Mouse (Mus musculus) hindbrain, embryonic 11.5 days (tissue): ENCODE measurements around the gene Foxm1. TPM values are rescaled to one million over a fixed set of nuclear protein-coding genes. Genes with fewer than 3 reads are reported as not detected.

ENCODE experiments used
- ATAC-seq: fragments of 200-750 bp; cut with Nextera tagmentation; 2 replicates; pipeline ENCODE4 v1.8.0; 2017; ENCODE audit warnings: mild to moderate bottlenecking, moderate TSS enrichment, moderate library complexity; ENCODE audit not compliant: low FRiP score
- DNase-seq: peaks from one replicate; pipeline ENCODE4 v3.0.0-alpha.2; 2015; ENCODE audit warnings: low spot score
- H3K27ac ChIP-seq: fragments of 300-500 bp; sonication (generic); 2 replicates; pipeline ENCODE4 v1.5.1; 2014; ENCODE audit warnings: mild to moderate bottlenecking, low read depth, low read length
- H3K27me3 ChIP-seq: fragments of 300-500 bp; sonication (generic); 2 replicates; pipeline ENCODE4 v1.6.1; 2014; ENCODE audit warnings: mild to moderate bottlenecking, low read length, moderate library complexity, mixed read lengths; ENCODE audit not compliant: control insufficient read depth, insufficient read depth
- H3K36me3 ChIP-seq: fragments of 300-500 bp; sonication (generic); 2 replicates; pipeline ENCODE4 v1.6.1; 2014; ENCODE audit warnings: mild to moderate bottlenecking, low read length, moderate library complexity, mixed read lengths; ENCODE audit not compliant: control insufficient read depth, insufficient read depth
- H3K4me1 ChIP-seq: fragments of 300-500 bp; sonication (generic); replicated peaks from 2 replicates; pipeline ENCODE4 v1.6.1; 2014; ENCODE audit warnings: low read length, mixed read lengths; ENCODE audit not compliant: control insufficient read depth, insufficient read depth
- H3K4me2 ChIP-seq: fragments of 300-500 bp; sonication (generic); replicated peaks from 2 replicates; pipeline ENCODE4 v1.6.1; 2014; ENCODE audit warnings: mild to moderate bottlenecking, low read depth, low read length
- H3K4me3 ChIP-seq: fragments of 300-500 bp; sonication (generic); 2 replicates; pipeline ENCODE4 v1.5.1; 2014; ENCODE audit warnings: low read depth, low read length
- H3K9ac ChIP-seq: fragments of 300-500 bp; sonication (generic); 2 replicates; pipeline ENCODE4 v1.6.1; 2014; ENCODE audit warnings: low read depth, low read length
- H3K9me3 ChIP-seq: fragments of 300-500 bp; sonication (generic); 2 replicates; pipeline ENCODE4 v1.6.1; 2016; ENCODE audit warnings: low read length; ENCODE audit not compliant: control insufficient read depth
- WGBS: fragments of 180-500 bp; shearing (Covaris S2); extraction: QIAGEN DNeasy Blood & Tissue Kit; methylation state at CpG from one replicate; pipeline ENCODE4 v1.1.7; 2014; 5-methylcytosine and 5-hydroxymethylcytosine counted together
- polyA plus RNA-seq: library from polyadenylated mRNA; unstranded; fragments of >200 nt; fragmentation: Nextera tagmentation; extraction: Ambion mirVana; gene quantifications from 2 replicates; pipeline ENCODE4 v1.2.1, GENCODE M21; 2014

Foxm1 gene
- 39.6 and 46.1 TPM in 2 replicates for polyA plus RNA-seq

- peak within 1 kb of the TSS; percentile 82 for H3K4me2 ChIP-seq
- DNase-seq (peak; percentile 88), ATAC-seq (peak; percentile 91)
- peak within 1 kb of the TSS; percentile 89 for H3K4me3 ChIP-seq
- 0 out of 2 replicates have a peak, but pooled peaks cover 3% of the 10 kb centered on the region for H3K4me1 ChIP-seq
- under 1% methylated on average over 52 of the region's 76 CpGs for WGBS
- H3K9me3 ChIP-seq, result no peaks in the 10 kb centered on the region
- no peaks in the 10 kb centered on the region for H3K27me3 ChIP-seq
- H3K9ac ChIP-seq, result peak within 1 kb of the TSS; percentile 95
- peak within 1 kb of the TSS; percentile 91 for H3K27ac ChIP-seq
- peaks cover 7% of the 10 kb centered on the region; the same call in 1 of the 2 replicates for H3K36me3 ChIP-seq
Observed at GRCm38 (mm10) chr6:128362381-128363006, at the start of gene Foxm1, which contains the start of gene Rhno1. TSS of gene Foxm1 (plus strand) at chr6:128362967. TSS of gene Rhno1 (minus strand) at chr6:128362911.

- ATAC-seq (no peak), DNase-seq (no peak)
- Histone ChIP-seq H3K9ac (no peak overlapping the region), H3K4me3 (no peak overlapping the region), H3K36me3 (no peaks in the 10 kb centered on the region), H3K27me3 (no peaks in the 10 kb centered on the region), H3K27ac (no peak overlapping the region), H3K4me1 (no peaks in the 10 kb centered on the region), H3K4me2 (no peak overlapping the region), H3K9me3 (no peaks in the 10 kb centered on the region)
- 89% methylated on average over 6 of the region's 6 CpGs for WGBS
Observed at GRCm38 (mm10) chr6:128314796-128315195, 48.0 kb upstream of the Foxm1 start.

- no peak for ATAC-seq
- no peak overlapping the region for H3K9ac ChIP-seq
- H3K4me1 ChIP-seq, result no peaks in the 10 kb centered on the region
- no peaks in the 10 kb centered on the region for H3K36me3 ChIP-seq
- no peak overlapping the region for H3K4me2 ChIP-seq
- WGBS, result 76% methylated on average over 8 of the region's 8 CpGs
- DNase-seq, result no peak
- H3K9me3 ChIP-seq, result no peaks in the 10 kb centered on the region
- H3K27ac ChIP-seq, result no peak overlapping the region
- no peaks in the 10 kb centered on the region for H3K27me3 ChIP-seq
- no peak overlapping the region for H3K4me3 ChIP-seq
Observed at GRCm38 (mm10) chr6:128315597-128315996, 47.2 kb upstream of the Foxm1 start.

GRCm38 (mm10) chr6:128318317-128318716 is 44.5 kb upstream of the Foxm1 start:
- no peak overlapping the region for H3K9ac ChIP-seq
- H3K9me3 ChIP-seq, result no peaks in the 10 kb centered on the region
- H3K27ac ChIP-seq, result no peak overlapping the region
- H3K36me3 ChIP-seq, result no peaks in the 10 kb centered on the region
- no peaks in the 10 kb centered on the region for H3K4me1 ChIP-seq
- H3K27me3 ChIP-seq, result no peaks in the 10 kb centered on the region
- no peak overlapping the region for H3K4me2 ChIP-seq
- no peak overlapping the region for H3K4me3 ChIP-seq
- DNase-seq, result peak; percentile 84
- WGBS, result 17% methylated on average over 4 of the region's 4 CpGs
- no peak for ATAC-seq

GRCm38 (mm10) chr6:128334397-128335124 is 28.2 kb upstream of the Foxm1 start:
- H3K4me3 ChIP-seq, result no peak overlapping the region
- WGBS, result 28% methylated on average over 12 of the region's 12 CpGs
- H3K27ac ChIP-seq, result 0 out of 2 replicates have a peak overlapping the region, but pooled peaks have one; percentile 0
- no peak overlapping the region for H3K4me2 ChIP-seq
- DNase-seq (peak; percentile 86), ATAC-seq (peak; percentile 80)
- no peak overlapping the region for H3K9ac ChIP-seq
- no peaks in the 10 kb centered on the region for H3K4me1 ChIP-seq
- no peaks in the 10 kb centered on the region for H3K27me3 ChIP-seq
- no peaks in the 10 kb centered on the region for H3K9me3 ChIP-seq
- H3K36me3 ChIP-seq, result peaks cover 7% of the 10 kb centered on the region; the same call in 1 of the 2 replicates

- no peak for DNase-seq
- 83% methylated on average over 7 of the region's 7 CpGs for WGBS
- no peak overlapping the region for H3K27ac ChIP-seq
- no peak overlapping the region for H3K4me2 ChIP-seq
- no peaks in the 10 kb centered on the region for H3K27me3 ChIP-seq
- no peak overlapping the region for H3K4me3 ChIP-seq
- no peaks in the 10 kb centered on the region for H3K4me1 ChIP-seq
- no peaks in the 10 kb centered on the region for H3K9me3 ChIP-seq
- 0 out of 2 replicates have a peak, but pooled peaks cover 2% of the 10 kb centered on the region for H3K36me3 ChIP-seq
- no peak overlapping the region for H3K9ac ChIP-seq
- ATAC-seq, result no peak
Observed at GRCm38 (mm10) chr6:128337467-128337866, 25.3 kb upstream of the Foxm1 start.

GRCm38 (mm10) chr6:128338876-128339275 is 23.9 kb upstream of the Foxm1 start:
- Histone ChIP-seq H3K27ac (no peak overlapping the region), H3K36me3 (0 out of 2 replicates have a peak, but pooled peaks cover 2% of the 10 kb centered on the region), H3K9me3 (no peaks in the 10 kb centered on the region), H3K4me2 (no peak overlapping the region), H3K27me3 (no peaks in the 10 kb centered on the region), H3K9ac (no peak overlapping the region), H3K4me1 (no peaks in the 10 kb centered on the region), H3K4me3 (no peak overlapping the region)
- DNase-seq (no peak), ATAC-seq (no peak)
- 50% methylated on average over 5 of the region's 5 CpGs for WGBS

- no peak for DNase-seq
- no peaks in the 10 kb centered on the region for H3K36me3 ChIP-seq
- no peak overlapping the region for H3K9ac ChIP-seq
- 95% methylated on average over 11 of the region's 11 CpGs for WGBS
- H3K27me3 ChIP-seq, result no peaks in the 10 kb centered on the region
- no peak overlapping the region for H3K27ac ChIP-seq
- no peak for ATAC-seq
- H3K9me3 ChIP-seq, result no peaks in the 10 kb centered on the region
- no peak overlapping the region for H3K4me2 ChIP-seq
- H3K4me3 ChIP-seq, result no peak overlapping the region
- no peaks in the 10 kb centered on the region for H3K4me1 ChIP-seq
Observed at GRCm38 (mm10) chr6:128341956-128342723, 20.6 kb upstream of the Foxm1 start.
